Mouse (Mus musculus) G1E-ER4 (cell line): Measurements from ENCODE around the gene Hoxc11. TPM values are rescaled to one million over a fixed set of nuclear protein-coding genes. Genes with fewer than 3 reads are reported as not detected.

Experiments used
- GATA1 ChIP-seq: IDR thresholded peaks from one replicate; pipeline ENCODE4 v1.8.0; 2012; ENCODE audit warnings: low read length, inconsistent platforms
- polyA plus RNA-seq: library from polyadenylated mRNA; stranded (reverse); fragments of >175 nt; gene quantifications from 2 replicates; pipeline ENCODE4 v1.2.3, GENCODE M21; 2012

The Hoxc11 gene
- polyA plus RNA-seq, 1 experiment: not detected

- TF ChIP-seq GATA1: no peak
These were observed 47.1 kb downstream of the Hoxc11 start for GRCm38 (mm10) chr15:103001370-103001769.

- no peak for TF ChIP-seq GATA1
These were observed 47.9 kb downstream of the Hoxc11 start for GRCm38 (mm10) chr15:103002156-103002555.

- TF ChIP-seq GATA1: no peak
These were observed 48.7 kb downstream of the Hoxc11 start for GRCm38 (mm10) chr15:103002821-103003448.

GRCm38 (mm10) chr15:103005308-103005707, 51.1 kb downstream of the Hoxc11 start:
- TF ChIP-seq GATA1: no peak

- TF ChIP-seq GATA1: no peak
These were observed 51.6 kb downstream of the Hoxc11 start for GRCm38 (mm10) chr15:103005797-103006196.

- no peak for TF ChIP-seq GATA1
These were observed 52.1 kb downstream of the Hoxc11 start for GRCm38 (mm10) chr15:103006326-103006725.

Other genes starting within 250 kb of the Hoxc11 start
- gene Calcoco1, start 232.2 kb upstream of the Hoxc11 start, polyA plus RNA-seq: 9.6 and 11.3 TPM in 2 replicates
- not detected in 2 replicates for gene Hoxc13, start 33.3 kb upstream of the Hoxc11 start, polyA plus RNA-seq
- not detected in 2 replicates for gene Hoxc12, start 17.7 kb upstream of the Hoxc11 start, polyA plus RNA-seq
- 0.51 and 0.72 TPM in 2 replicates for gene Hoxc10, start 12.4 kb downstream of the Hoxc11 start, polyA plus RNA-seq
- 13.8 and 14.7 TPM in 2 replicates for gene Hoxc5, start 13.0 kb downstream of the Hoxc11 start, polyA plus RNA-seq
- gene Hoxc9, start 22.0 kb downstream of the Hoxc11 start, polyA plus RNA-seq: 6.3 and 8.3 TPM in 2 replicates
- gene Hoxc8, start 36.2 kb downstream of the Hoxc11 start, polyA plus RNA-seq: 3.7 and 3.8 TPM in 2 replicates
- 11.7 and 12.7 TPM in 2 replicates for gene Hoxc6, start 43.8 kb downstream of the Hoxc11 start, polyA plus RNA-seq
- 65.2 and 89.1 TPM in 2 replicates for gene Hoxc4, start 64.5 kb downstream of the Hoxc11 start, polyA plus RNA-seq
- 5.6 and 6.0 TPM in 2 replicates for gene Smug1, start 212.7 kb downstream of the Hoxc11 start, polyA plus RNA-seq